Mouse (Mus musculus) brain, embryonic 14.5 days (tissue): ENCODE results near the gene Clcn6. TPM values are rescaled to one million over a fixed set of nuclear protein-coding genes. Genes with fewer than 3 reads are reported as not detected.

Source experiments
- DNase-seq: peaks from one replicate; pipeline ENCODE4 v3.0.0-alpha.2; 2011; ENCODE audit warnings: low read depth
- CTCF ChIP-seq: fragments of 200-500 bp; IDR thresholded peaks from 2 replicates; pipeline ENCODE4 v1.5.1; 2012; ENCODE audit warnings: inconsistent platforms, mild to moderate bottlenecking, moderate library complexity, borderline replicate concordance; ENCODE audit not compliant: insufficient read depth, insufficient read length; ENCODE audit errors: extremely low read depth
- POLR2A ChIP-seq: fragments of 200-500 bp; IDR thresholded peaks from 2 replicates; pipeline ENCODE4 v1.6.1; 2012; ENCODE audit warnings: mild to moderate bottlenecking, inconsistent platforms, borderline replicate concordance; ENCODE audit not compliant: poor library complexity, insufficient read depth, insufficient read length, severe bottlenecking; ENCODE audit errors: extremely low read depth
- polyA plus RNA-seq: library from polyadenylated mRNA; depleted of rRNA; stranded (reverse); fragments of >200 nt; gene quantifications from 2 replicates; pipeline ENCODE4 v1.2.3, GENCODE M21; 2012; rRNA removed

The Clcn6 gene
- polyA plus RNA-seq, 1 experiment = 64.1 TPM

DNA sequence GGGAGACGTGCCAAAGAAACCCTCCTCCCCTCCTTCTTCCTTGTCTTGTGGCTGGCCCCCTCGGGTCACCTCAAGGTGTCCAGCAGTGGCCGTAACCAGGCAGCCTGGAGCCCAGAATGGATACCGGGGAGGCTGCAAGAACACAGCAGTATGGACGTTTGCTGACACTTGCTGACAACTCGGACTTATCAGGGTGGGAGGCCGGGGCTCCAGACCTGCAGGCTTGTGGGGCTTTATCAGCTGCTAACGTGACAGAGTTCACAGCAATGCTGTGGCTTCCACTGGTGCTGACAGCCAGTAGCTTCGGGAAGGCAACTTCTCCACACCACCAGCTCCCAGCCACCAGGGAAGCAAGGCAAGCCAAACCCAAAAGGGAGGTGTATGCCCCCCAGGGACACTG, 69.3 kb downstream of the Clcn6 start:
- TF ChIP-seq POLR2A (no peak), CTCF (no peak)
- no peak for DNase-seq

- DNase-seq = no peak
- TF ChIP-seq CTCF (no peak), POLR2A (no peak)
Observed at GRCm38 (mm10) chr4:147968816-147969215, 69.8 kb downstream of the Clcn6 start.

DNA sequence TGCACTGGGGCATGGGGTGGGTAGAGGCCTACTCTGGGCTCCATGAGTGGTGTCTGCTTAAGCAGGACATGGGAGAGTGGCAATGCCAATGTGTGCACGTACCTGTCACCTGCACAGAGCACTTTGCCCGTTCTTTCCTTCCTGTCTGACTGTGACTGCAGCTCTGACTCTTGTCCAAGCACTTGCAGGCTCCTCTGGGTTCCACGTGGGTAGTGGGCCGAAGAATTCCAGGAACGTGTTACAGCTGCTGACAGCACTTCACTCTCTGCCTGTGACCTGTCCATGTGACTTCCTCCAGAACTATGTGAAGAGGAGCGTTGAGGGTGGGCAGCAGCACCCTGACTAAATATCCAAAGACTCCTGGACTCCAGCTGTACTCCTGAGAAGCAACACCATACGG, 72.9 kb downstream of the Clcn6 start:
- no peak for DNase-seq

DNA sequence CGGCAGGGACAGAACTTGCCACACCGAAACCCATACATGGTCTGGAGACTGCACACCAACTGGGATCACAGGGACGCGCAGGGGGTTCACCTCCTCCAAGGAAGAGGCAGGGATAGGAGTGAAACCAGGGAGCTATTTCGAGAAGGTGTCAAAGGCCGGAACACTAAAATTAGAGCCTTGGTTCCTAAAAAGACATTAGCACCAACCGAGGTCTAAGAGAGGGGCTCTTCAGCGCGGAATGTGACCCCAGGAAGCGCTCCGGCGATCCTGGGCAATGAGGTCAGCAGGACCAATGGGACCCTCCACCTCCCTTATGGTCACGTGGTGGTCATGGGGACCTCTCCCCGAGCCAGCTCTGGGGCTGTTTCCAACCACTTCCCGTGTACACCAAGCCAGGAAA, 75.0 kb downstream of the Clcn6 start:
- TF ChIP-seq POLR2A = no peak
- no peak for TF ChIP-seq CTCF

More for the DNA sequence above, 72.9 kb downstream of the Clcn6 start:
- no peak for TF ChIP-seq CTCF

DNA sequence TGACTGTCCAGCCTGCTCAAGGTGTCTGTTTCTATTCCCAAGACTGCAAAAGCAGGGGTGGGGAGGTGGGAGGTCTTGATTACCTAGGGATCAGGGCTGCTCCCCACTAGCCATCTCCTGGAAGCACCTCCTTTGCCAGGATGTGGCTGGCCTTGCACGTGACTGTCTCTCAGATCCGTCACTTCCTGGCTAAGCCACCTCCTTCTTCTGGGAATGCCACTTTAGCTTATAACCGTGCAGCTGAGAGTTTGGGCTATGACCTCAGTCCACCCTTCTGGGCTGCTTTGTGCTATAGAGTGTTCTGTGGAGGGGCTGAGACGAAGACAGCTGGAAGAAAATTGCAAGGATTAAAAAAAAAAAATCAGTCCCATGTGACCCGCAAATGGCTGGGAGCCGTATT, 75.8 kb downstream of the Clcn6 start:
- no peak for DNase-seq

More for the DNA sequence above, 75.0 kb downstream of the Clcn6 start:
- DNase-seq = no peak

DNA sequence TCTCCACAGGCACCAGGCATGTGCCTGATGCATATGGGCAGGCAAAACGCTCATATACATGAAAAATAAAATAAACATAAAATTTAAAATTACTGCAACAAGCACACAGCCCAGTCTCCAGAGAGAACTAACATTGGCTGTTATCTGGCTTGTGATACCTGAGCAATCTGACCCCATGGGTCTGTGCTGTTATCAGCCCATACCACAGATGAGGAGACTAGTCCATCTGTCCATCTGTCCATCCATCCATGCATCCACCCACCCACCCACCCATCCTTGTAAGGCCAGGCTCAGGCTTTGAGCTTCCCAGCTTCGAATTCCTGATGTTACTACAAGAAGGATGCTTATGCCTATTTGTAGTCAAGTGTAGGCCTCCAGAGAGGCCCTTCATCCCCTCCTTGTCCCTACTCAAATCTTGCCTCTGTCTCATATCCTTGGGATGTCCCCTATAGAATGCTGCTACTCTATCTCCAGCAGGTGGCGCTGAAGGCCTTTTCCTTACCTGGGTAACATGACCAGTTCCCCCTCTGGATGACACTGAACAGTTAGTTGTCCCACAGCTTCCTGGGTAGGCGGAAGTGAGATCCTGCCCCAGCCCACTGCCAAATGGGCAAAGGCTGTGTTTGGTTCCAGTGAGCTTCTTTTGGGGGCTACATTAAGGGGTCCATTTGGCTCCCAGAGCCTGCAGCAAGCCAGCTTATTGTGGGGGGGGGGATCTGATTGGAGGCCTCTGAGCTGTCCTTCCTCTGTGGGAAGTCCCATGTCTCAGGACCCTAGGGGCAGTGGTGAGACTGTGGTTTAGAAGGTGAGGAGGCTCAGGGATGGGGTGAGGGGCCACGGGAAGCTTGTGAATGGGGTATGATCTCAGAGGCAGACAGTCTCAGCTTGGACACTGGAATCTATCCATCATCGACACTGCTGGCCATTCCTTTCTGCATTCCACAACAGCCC, 78.5 kb downstream of the Clcn6 start:
- TF ChIP-seq CTCF (peak; percentile 79; the same call in 1 of the 2 replicates), POLR2A (no peak)
- peak; percentile 83 for DNase-seq

More for the DNA sequence above, 75.8 kb downstream of the Clcn6 start:
- TF ChIP-seq CTCF = no peak
- no peak for TF ChIP-seq POLR2A

DNA sequence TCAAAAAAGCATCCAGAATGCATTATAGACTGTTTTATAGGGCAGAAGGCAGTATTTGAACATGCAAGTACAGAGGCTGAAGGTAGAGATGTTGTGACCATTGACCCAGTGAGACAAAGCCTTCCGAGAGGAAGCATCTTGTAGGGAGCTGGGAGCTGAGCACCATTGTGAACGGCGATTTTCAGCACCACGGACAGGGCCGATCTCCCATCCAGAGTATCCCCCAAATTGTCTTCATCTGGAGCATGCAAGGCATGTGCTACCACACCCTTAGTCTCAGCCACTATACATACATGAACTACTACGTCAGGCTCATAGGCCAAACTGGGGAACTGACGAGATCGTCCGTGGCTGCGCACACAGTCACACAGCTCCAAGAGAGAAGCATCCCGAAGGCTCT, 81.5 kb downstream of the Clcn6 start:
- TF ChIP-seq CTCF (no peak), POLR2A (no peak)

More for the DNA sequence above, 81.5 kb downstream of the Clcn6 start:
- DNase-seq = peak; percentile 13

Other genes with a start within 250 kb of the Clcn6 start
- gene Zfp984, start 229.0 kb downstream of the Clcn6 start, polyA plus RNA-seq = 2.7 TPM in 2 replicates
- gene Zfp933, start 190.5 kb downstream of the Clcn6 start, polyA plus RNA-seq = 6.7 and 8.4 TPM in 2 replicates
- 82.1 and 132 TPM in 2 replicates for gene Miip, start 170.0 kb downstream of the Clcn6 start, polyA plus RNA-seq
- 7.9 and 8.6 TPM in 2 replicates for gene Fv1, start 169.8 kb downstream of the Clcn6 start, polyA plus RNA-seq
- gene Mfn2, start 134.1 kb downstream of the Clcn6 start, polyA plus RNA-seq = 61.7 and 84.6 TPM in 2 replicates
- gene Plod1, start 102.1 kb downstream of the Clcn6 start, polyA plus RNA-seq = 19.7 and 25.3 TPM in 2 replicates
- gene 2510039O18Rik, start 97.9 kb downstream of the Clcn6 start, polyA plus RNA-seq = 56.2 and 63.5 TPM in 2 replicates
- gene Nppb, start 53.0 kb downstream of the Clcn6 start, polyA plus RNA-seq = not detected in 2 replicates
- 0.85 and 1.1 TPM in 2 replicates for gene Nppa, start 38.1 kb downstream of the Clcn6 start, polyA plus RNA-seq
- gene Mthfr, start 256 bp upstream of the Clcn6 start, polyA plus RNA-seq = 38.6 and 39.4 TPM in 2 replicates
- gene Agtrap, start 49.2 kb upstream of the Clcn6 start, polyA plus RNA-seq = 4.6 and 5.7 TPM in 2 replicates
- 111 and 132 TPM in 2 replicates for gene Mad2l2, start 91.6 kb upstream of the Clcn6 start, polyA plus RNA-seq
- 54.9 and 73.0 TPM in 2 replicates for gene Draxin, start 91.9 kb upstream of the Clcn6 start, polyA plus RNA-seq
- gene Fbxo6, start 113.3 kb upstream of the Clcn6 start, polyA plus RNA-seq = 18.1 and 25.3 TPM in 2 replicates
- 122 and 144 TPM in 2 replicates for gene Fbxo44, start 121.7 kb upstream of the Clcn6 start, polyA plus RNA-seq
- 2.6 and 5.1 TPM in 2 replicates for gene Fbxo2, start 121.8 kb upstream of the Clcn6 start, polyA plus RNA-seq
- gene Disp3, start 249.1 kb upstream of the Clcn6 start, polyA plus RNA-seq = 25.2 and 28.4 TPM in 2 replicates